Mouse (Mus musculus) forebrain, embryonic 14.5 days (tissue): ENCODE measurements around the gene Raver2. TPM values are rescaled to one million over a fixed set of nuclear protein-coding genes. Genes with fewer than 3 reads are reported as not detected.

Experiments used
- ATAC-seq: fragments of 200-750 bp; cut with Nextera tagmentation; 2 replicates; pipeline ENCODE4 v1.8.0; 2017; ENCODE audit warnings: mild to moderate bottlenecking, moderate library complexity
- DNase-seq: peaks from one replicate; pipeline ENCODE4 v3.0.0-alpha.2; 2015; ENCODE audit warnings: low spot score
- H3K27ac ChIP-seq: fragments of 300-500 bp; sonication (generic); 2 replicates; pipeline ENCODE4 v1.5.1; 2014; ENCODE audit warnings: low read depth, mild to moderate bottlenecking, control low read depth, low read length, moderate library complexity
- H3K27me3 ChIP-seq: fragments of 300-500 bp; sonication (generic); replicated peaks from 2 replicates; pipeline ENCODE4 v1.6.1; 2014; ENCODE audit warnings: low read length, control low read depth, mixed read lengths; ENCODE audit not compliant: control insufficient read depth, insufficient read depth
- H3K36me3 ChIP-seq: fragments of 300-500 bp; sonication (generic); 2 replicates; pipeline ENCODE4 v1.6.1; 2014; ENCODE audit warnings: low read length, control low read depth; ENCODE audit not compliant: control insufficient read depth, insufficient read depth
- H3K4me1 ChIP-seq: fragments of 300-500 bp; sonication (generic); 2 replicates; pipeline ENCODE4 v1.6.1; 2014; ENCODE audit warnings: antibody characterized with exemption, low read length, control low read depth; ENCODE audit not compliant: control insufficient read depth, insufficient read depth
- H3K4me2 ChIP-seq: fragments of 300-500 bp; sonication (generic); 2 replicates; pipeline ENCODE4 v1.6.1; 2014; ENCODE audit warnings: mild to moderate bottlenecking, control low read depth, low read length
- H3K4me3 ChIP-seq: fragments of 300-500 bp; sonication (generic); 2 replicates; pipeline ENCODE4 v1.5.1; 2014; ENCODE audit warnings: low read depth, low read length, control low read depth
- H3K9ac ChIP-seq: fragments of 300-500 bp; sonication (generic); 2 replicates; pipeline ENCODE4 v1.6.1; 2014; ENCODE audit warnings: mild to moderate bottlenecking, low read length, control low read depth, moderate library complexity
- H3K9me3 ChIP-seq: fragments of 300-500 bp; sonication (generic); replicated peaks from 2 replicates; pipeline ENCODE4 v1.6.1; 2016; ENCODE audit warnings: low read length, control low read depth, mixed read lengths; ENCODE audit not compliant: control insufficient read depth
- WGBS: fragments of 180-500 bp; shearing (Covaris S2); extraction: QIAGEN DNeasy Blood & Tissue Kit; methylation state at CpG from one replicate; pipeline ENCODE4 v1.1.7; 2014; 5-methylcytosine and 5-hydroxymethylcytosine counted together
- polyA plus RNA-seq: library from polyadenylated mRNA; unstranded; fragments of >200 nt; fragmentation: Nextera tagmentation; extraction: Ambion mirVana; gene quantifications from 2 replicates; pipeline ENCODE4 v1.2.1, GENCODE M21; 2014

Gene Raver2
- polyA plus RNA-seq, 1 experiment from 2014 or later: 5.4 TPM

- Histone ChIP-seq H3K4me3 (no peak overlapping the region), H3K27me3 (no peaks in the 10 kb centered on the region), H3K9ac (no peak overlapping the region), H3K4me1 (no peaks in the 10 kb centered on the region), H3K27ac (no peak overlapping the region), H3K36me3 (peaks cover 60% of the 10 kb centered on the region), H3K9me3 (no peaks in the 10 kb centered on the region), H3K4me2 (no peak overlapping the region)
- 92% methylated on average over 6 of the region's 6 CpGs for WGBS
- ATAC-seq (no peak), DNase-seq (no peak)
Measured at GRCm38 (mm10) chr4:101158282-101158681, 89.5 kb downstream of the Raver2 start.

GRCm38 (mm10) chr4:101159191-101159764 lies 90.5 kb downstream of the Raver2 start:
- H3K36me3 ChIP-seq: peaks cover 56% of the 10 kb centered on the region
- no peaks in the 10 kb centered on the region for H3K9me3 ChIP-seq
- no peaks in the 10 kb centered on the region for H3K27me3 ChIP-seq
- ATAC-seq (no peak), DNase-seq (no peak)
- no peaks in the 10 kb centered on the region for H3K4me1 ChIP-seq
- no peak overlapping the region for H3K4me2 ChIP-seq
- no peak overlapping the region for H3K9ac ChIP-seq
- WGBS: 82% methylated on average over 12 of the region's 12 CpGs
- H3K4me3 ChIP-seq: no peak overlapping the region
- no peak overlapping the region for H3K27ac ChIP-seq

GRCm38 (mm10) chr4:101160821-101161220 lies 92.0 kb downstream of the Raver2 start:
- Histone ChIP-seq H3K27me3 (no peaks in the 10 kb centered on the region), H3K36me3 (peaks cover 46% of the 10 kb centered on the region), H3K4me1 (no peaks in the 10 kb centered on the region), H3K4me3 (no peak overlapping the region), H3K9me3 (no peaks in the 10 kb centered on the region), H3K9ac (no peak overlapping the region), H3K4me2 (no peak overlapping the region), H3K27ac (no peak overlapping the region)
- DNase-seq (no peak), ATAC-seq (no peak)
- 93% methylated on average over 1 of the region's 1 CpGs for WGBS

GRCm38 (mm10) chr4:101164189-101164588 lies 95.4 kb downstream of the Raver2 start:
- no peak for DNase-seq
- Histone ChIP-seq H3K36me3 (peaks cover 28% of the 10 kb centered on the region), H3K4me2 (no peak overlapping the region), H3K9me3 (no peaks in the 10 kb centered on the region), H3K27ac (no peak overlapping the region), H3K4me1 (no peaks in the 10 kb centered on the region), H3K9ac (no peak overlapping the region), H3K27me3 (no peaks in the 10 kb centered on the region), H3K4me3 (no peak overlapping the region)
- WGBS: 94% methylated on average over 2 of the region's 2 CpGs
- ATAC-seq: no peak

GRCm38 (mm10) chr4:101164673-101165072 lies 95.9 kb downstream of the Raver2 start:
- H3K9ac ChIP-seq: no peak overlapping the region
- no peak overlapping the region for H3K4me3 ChIP-seq
- no peaks in the 10 kb centered on the region for H3K27me3 ChIP-seq
- H3K4me2 ChIP-seq: no peak overlapping the region
- no peak for ATAC-seq
- H3K27ac ChIP-seq: no peak overlapping the region
- no peaks in the 10 kb centered on the region for H3K9me3 ChIP-seq
- 93% methylated on average over 2 of the region's 2 CpGs for whole genome bisulfite sequencing
- H3K4me1 ChIP-seq: no peaks in the 10 kb centered on the region
- DNase-seq: no peak
- H3K36me3 ChIP-seq: peaks cover 27% of the 10 kb centered on the region

- Histone ChIP-seq H3K4me2 (no peak overlapping the region), H3K27ac (no peak overlapping the region), H3K9me3 (no peaks in the 10 kb centered on the region), H3K27me3 (no peaks in the 10 kb centered on the region), H3K9ac (no peak overlapping the region), H3K4me3 (no peak overlapping the region), H3K4me1 (no peaks in the 10 kb centered on the region), H3K36me3 (peaks cover 24% of the 10 kb centered on the region)
- ATAC-seq: no peak
- no peak for DNase-seq
- 92% methylated on average over 4 of the region's 4 CpGs for WGBS
Measured at GRCm38 (mm10) chr4:101165776-101166175, 97.0 kb downstream of the Raver2 start.

- DNase-seq: no peak
- Histone ChIP-seq H3K9ac (no peak overlapping the region), H3K4me1 (no peaks in the 10 kb centered on the region), H3K4me3 (no peak overlapping the region), H3K36me3 (peaks cover 13% of the 10 kb centered on the region; the same call in 1 of the 2 replicates), H3K4me2 (no peak overlapping the region), H3K27ac (no peak overlapping the region), H3K9me3 (no peaks in the 10 kb centered on the region), H3K27me3 (no peaks in the 10 kb centered on the region)
- WGBS: 74% methylated on average over 1 of the region's 1 CpGs
- ATAC-seq: no peak
Measured at GRCm38 (mm10) chr4:101167777-101168176, 99.0 kb downstream of the Raver2 start.

GRCm38 (mm10) chr4:101168189-101168778 lies 99.5 kb downstream of the Raver2 start:
- peak; percentile 54 for DNase-seq
- WGBS: 50% methylated on average over 6 of the region's 6 CpGs
- no peaks in the 10 kb centered on the region for H3K4me1 ChIP-seq

GRCm38 (mm10) chr4:101172738-101173137 lies 104.0 kb downstream of the Raver2 start:
- Histone ChIP-seq H3K27me3 (no peaks in the 10 kb centered on the region), H3K4me2 (no peak overlapping the region), H3K36me3 (peaks cover 16% of the 10 kb centered on the region), H3K4me1 (no peaks in the 10 kb centered on the region), H3K9me3 (no peaks in the 10 kb centered on the region), H3K9ac (no peak overlapping the region), H3K4me3 (no peak overlapping the region), H3K27ac (no peak overlapping the region)
- 97% methylated on average over 2 of the region's 2 CpGs for WGBS
- ATAC-seq (no peak), DNase-seq (no peak)

More at GRCm38 (mm10) chr4:101168189-101168778, 99.5 kb downstream of the Raver2 start:
- H3K27me3 ChIP-seq: no peaks in the 10 kb centered on the region
- H3K27ac ChIP-seq: no peak overlapping the region
- peaks cover 12% of the 10 kb centered on the region; the same call in 1 of the 2 replicates for H3K36me3 ChIP-seq
- no peak overlapping the region for H3K9ac ChIP-seq
- H3K9me3 ChIP-seq: no peaks in the 10 kb centered on the region
- ATAC-seq: peak; percentile 57; the same call in 1 of the 2 replicates
- no peak overlapping the region for H3K4me2 ChIP-seq
- H3K4me3 ChIP-seq: no peak overlapping the region
